Mouse (Mus musculus): ENCODE data around the gene Dock6.
"Not testable (repeated sequence)": the region's sequence is repeated elsewhere in the genome, so short reads cannot be mapped to it uniquely, and the experiment has no call there.

- TF ChIP-seq CTCF (IDR thresholded peaks at IDR 0.05; ENCODE audit: borderline replicate concordance, extremely low read depth, insufficient read depth, insufficient read length); POLR2A (IDR thresholded peaks at IDR 0.05; ENCODE audit: borderline replicate concordance, extremely low read depth, insufficient read depth, insufficient read length, poor library complexity, severe bottlenecking): not testable (repeated sequence)
Observed at GRCm38 (mm10) chr9:21860349-21860748, 7.9 kb upstream of the Dock6 start.

Data from brain, embryonic 14.5 days (tissue).